Mouse (Mus musculus): ENCODE data around the gene Vangl2.

DNA sequence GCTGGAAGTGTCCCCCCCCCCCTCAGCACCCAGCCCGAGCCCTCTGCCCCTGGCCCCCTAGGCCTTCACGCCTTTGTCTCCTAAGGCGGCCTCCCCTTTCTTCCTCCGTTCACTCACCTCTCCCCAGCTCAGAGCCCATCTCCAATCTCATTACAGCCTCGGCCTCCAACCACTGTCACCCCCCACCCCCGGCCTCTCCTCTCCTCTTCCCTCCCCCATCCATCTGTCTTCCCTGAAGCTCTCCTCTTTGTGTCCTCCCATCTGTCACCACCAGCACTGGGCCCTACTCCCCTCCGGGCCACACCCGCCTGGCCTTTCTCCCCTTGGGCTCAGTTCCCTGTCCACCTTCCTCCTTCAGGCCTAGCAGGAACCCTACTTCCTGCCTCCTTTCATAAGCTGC, 33.0 kb upstream of the Vangl2 start:
- TF ChIP-seq CTCF (IDR thresholded peaks at IDR 0.05; ENCODE audit: low read depth): no peak
- TF ChIP-seq EP300 (IDR thresholded peaks at IDR 0.05; ENCODE audit: low read depth): no peak
